Mouse (Mus musculus) forebrain, embryonic 10.5 days (tissue): ENCODE results near the gene Crybb1. TPM values are rescaled to one million over a fixed set of nuclear protein-coding genes. Genes with fewer than 3 reads are reported as not detected.

Experiments used
- DNase-seq: peaks from one replicate; pipeline ENCODE4 v3.0.0-alpha.2; 2017; ENCODE audit warnings: low spot score; ENCODE audit errors: extremely low spot score
- H3K27ac ChIP-seq: fragments of 300-500 bp; sonication (generic); 2 replicates; pipeline ENCODE4 v1.5.1; 2016; ENCODE audit warnings: mild to moderate bottlenecking
- H3K27me3 ChIP-seq: fragments of 300-500 bp; sonication (generic); 2 replicates; pipeline ENCODE4 v1.6.1; 2016; ENCODE audit warnings: mild to moderate bottlenecking; ENCODE audit not compliant: poor library complexity, severe bottlenecking
- H3K36me3 ChIP-seq: fragments of 300-500 bp; sonication (generic); replicated peaks from 2 replicates; pipeline ENCODE4 v1.6.1; 2016; ENCODE audit warnings: mild to moderate bottlenecking, moderate library complexity
- H3K4me1 ChIP-seq: fragments of 300-500 bp; sonication (generic); 2 replicates; pipeline ENCODE4 v1.6.1; 2016
- H3K4me3 ChIP-seq: fragments of 300-500 bp; sonication (generic); 2 replicates; pipeline ENCODE4 v1.5.1; 2016; ENCODE audit warnings: mild to moderate bottlenecking, moderate library complexity
- H3K9me3 ChIP-seq: fragments of 300-500 bp; sonication (generic); 2 replicates; pipeline ENCODE4 v1.6.1; 2016; ENCODE audit warnings: mild to moderate bottlenecking, moderate library complexity
- WGBS: fragments of 180-500 bp; shearing (Covaris S2); methylation state at CpG from one replicate; pipeline ENCODE4 v1.1.7; 2016; 5-methylcytosine and 5-hydroxymethylcytosine counted together
- polyA plus RNA-seq: library from polyadenylated mRNA; unstranded; fragments of >200 nt; fragmentation: Nextera tagmentation; extraction: Ambion mirVana; gene quantifications from 2 replicates; pipeline ENCODE4 v1.2.1, GENCODE M21; 2016

Gene Crybb1
- polyA plus RNA-seq, 1 experiment from 2014 or later = not detected

- 81% methylated on average over 5 of the region's 5 CpGs for WGBS
- Histone ChIP-seq H3K27me3 (no peaks in the 10 kb centered on the region), H3K36me3 (peaks cover 46% of the 10 kb centered on the region), H3K9me3 (no peaks in the 10 kb centered on the region), H3K27ac (no peak overlapping the region), H3K4me1 (peaks cover 9% of the 10 kb centered on the region), H3K4me3 (no peak overlapping the region)
- DNase-seq = no peak
These were observed 60.9 kb downstream of the Crybb1 start for GRCm38 (mm10) chr5:112316468-112316867.

- H3K27ac ChIP-seq = no peak overlapping the region
- no peak overlapping the region for H3K4me3 ChIP-seq
- no peak for DNase-seq
- H3K27me3 ChIP-seq = no peaks in the 10 kb centered on the region
- peaks cover 9% of the 10 kb centered on the region for H3K4me1 ChIP-seq
- H3K9me3 ChIP-seq = no peaks in the 10 kb centered on the region
- WGBS = 70% methylated on average over 5 of the region's 5 CpGs
- peaks cover 37% of the 10 kb centered on the region for H3K36me3 ChIP-seq
These were observed 61.7 kb downstream of the Crybb1 start for GRCm38 (mm10) chr5:112317328-112317727.

Other genes starting within 250 kb of the Crybb1 start
- 0.48 TPM in 1 of 2 replicates, not detected in the other for gene Cryba4, start 3.3 kb upstream of the Crybb1 start, polyA plus RNA-seq
- gene Tpst2, start 20.9 kb downstream of the Crybb1 start, polyA plus RNA-seq = 36.7 and 37.7 TPM in 2 replicates
- gene Tfip11, start 70.5 kb downstream of the Crybb1 start, polyA plus RNA-seq = 41.7 and 42.0 TPM in 2 replicates
- gene Srrd, start 87.2 kb downstream of the Crybb1 start, polyA plus RNA-seq = 47.2 and 48.9 TPM in 2 replicates
- gene Hps4, start 87.3 kb downstream of the Crybb1 start, polyA plus RNA-seq = 32.7 and 33.6 TPM in 2 replicates
- 0.19 and 0.31 TPM in 2 replicates for gene Gm6583, start 100.2 kb downstream of the Crybb1 start, polyA plus RNA-seq
- 11.9 and 15.0 TPM in 2 replicates for gene Asphd2, start 139.1 kb downstream of the Crybb1 start, polyA plus RNA-seq
- 0.06 TPM in 1 of 2 replicates, not detected in the other for gene Gm6588, start 193.6 kb downstream of the Crybb1 start, polyA plus RNA-seq